In the genomic region with DNA sequence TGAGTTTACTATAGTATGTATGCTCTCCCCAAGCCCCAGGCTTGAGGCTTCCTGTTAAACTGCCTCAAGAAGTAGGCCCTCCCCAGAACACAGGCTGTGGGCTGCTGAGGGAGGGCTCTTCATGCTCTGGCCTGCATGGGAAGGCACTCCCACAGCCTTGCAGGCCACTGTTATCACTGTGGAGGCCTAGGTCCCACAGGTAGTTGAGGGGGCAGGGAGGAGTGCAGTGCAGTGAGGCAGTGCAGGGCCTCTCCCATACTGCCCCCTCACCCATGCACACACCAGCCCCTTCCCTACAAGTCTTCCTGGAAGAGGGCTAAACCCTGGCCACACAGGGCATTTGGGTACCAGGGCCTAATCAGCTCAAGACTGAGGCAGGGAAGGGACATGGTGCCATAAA, we compare ENCODE assay signal across 13 mouse cellular contexts.
DNase-seq lines count a peak whose midpoint lies in the region; ATAC-seq and TF ChIP-seq lines count a peak whose summit lies in the region.
"Had no signal": no experiment of that assay in that cellular context is flagged by ENCODE, and none has a peak within 500 bp of the region (broad histone marks: within the 10 kb centered on the region; RNA-seq: fewer than 3 reads in every experiment).

No protein-coding gene starts in this region.

- intact Hi-C loops in gastrocnemius, postnatal 14 days (cut with DNase I; ENCODE audit: low total_unique reads): no loop called here
- intact Hi-C loops in heart, adult 2 months (cut with DNase I): no loop called here

- no peak for DNase-seq in heart, adult 18-20 months
- peak; percentile 4 for DNase-seq in liver, embryonic 13.5 days
- DNase-seq in layer of hippocampus, postnatal 14 days (ENCODE audit: low spot score in 2 of 2): no peak
- DNase-seq in gastrocnemius, postnatal 14 days: no peak
- no peak for DNase-seq in heart, adult 2 months
- DNase-seq: adrenal gland, adult 2 months; cerebellum, adult 2 months; kidney, postnatal 36 days had no signal

- H3K4me2 ChIP-seq in heart, embryonic 13.5 days: no peak overlapping the region
- H3K4me2 ChIP-seq in liver, embryonic 13.5 days: no peak overlapping the region
- H3K4me2 ChIP-seq: neural tube, embryonic 13.5 days had no signal

- no peak for TF ChIP-seq CTCF in heart, adult 2 months (IDR thresholded peaks at IDR 0.05)

- H3K4me1 ChIP-seq in heart, embryonic 13.5 days: peaks cover 56% of the 10 kb centered on the region
- peaks cover 43% of the 10 kb centered on the region for H3K4me1 ChIP-seq in megakaryocyte, embryonic 14.5 days
- H3K4me1 ChIP-seq in liver, embryonic 13.5 days (replicated peaks): peaks cover 54% of the 10 kb centered on the region
- peaks cover 20% of the 10 kb centered on the region for H3K4me1 ChIP-seq in heart, adult 2 months (ENCODE audit: control insufficient read depth, insufficient read depth, low read length)

- no peaks in the 10 kb centered on the region for H3K36me3 ChIP-seq in heart, embryonic 13.5 days
- peaks cover 38% of the 10 kb centered on the region for H3K36me3 ChIP-seq in megakaryocyte, embryonic 14.5 days (replicated peaks; ENCODE audit: low read length)
- H3K36me3 ChIP-seq in liver, embryonic 13.5 days: no peaks in the 10 kb centered on the region
- peaks cover 7% of the 10 kb centered on the region for H3K36me3 ChIP-seq in heart, adult 2 months (ENCODE audit: control insufficient read depth, insufficient read depth, low read length)
- H3K36me3 ChIP-seq: neural tube, embryonic 13.5 days had no signal

- no peak overlapping the region for H3K4me3 ChIP-seq in heart, embryonic 13.5 days
- H3K4me3 ChIP-seq in megakaryocyte, embryonic 14.5 days (replicated peaks): peak overlapping the region; percentile 26
- no peak overlapping the region for H3K4me3 ChIP-seq in liver, embryonic 13.5 days (replicated peaks)
- no peak overlapping the region for H3K4me3 ChIP-seq in heart, adult 2 months
- H3K4me3 ChIP-seq: neural tube, embryonic 13.5 days had no signal

- H3K9me3 ChIP-seq in heart, embryonic 13.5 days: no peaks in the 10 kb centered on the region
- no peaks in the 10 kb centered on the region for H3K9me3 ChIP-seq in megakaryocyte, embryonic 14.5 days
- H3K9me3 ChIP-seq in liver, embryonic 13.5 days (replicated peaks): no peaks in the 10 kb centered on the region
- H3K9me3 ChIP-seq: neural tube, embryonic 13.5 days had no signal

- H3K27me3 ChIP-seq in heart, embryonic 13.5 days (replicated peaks): no peaks in the 10 kb centered on the region
- H3K27me3 ChIP-seq in megakaryocyte, embryonic 14.5 days (replicated peaks): no peaks in the 10 kb centered on the region
- no peaks in the 10 kb centered on the region for H3K27me3 ChIP-seq in liver, embryonic 13.5 days
- no peaks in the 10 kb centered on the region for H3K27me3 ChIP-seq in heart, adult 2 months (ENCODE audit: control insufficient read depth, insufficient read depth, low read length)
- H3K27me3 ChIP-seq: neural tube, embryonic 13.5 days had no signal

- ATAC-seq in heart, embryonic 13.5 days (ENCODE audit: extremely low read depth, insufficient number of reproducible peaks, low FRiP score, low TSS enrichment): no peak
- no peak for ATAC-seq in megakaryocyte, adult 5-6 weeks (ENCODE audit: poor library complexity, severe bottlenecking)
- peak; percentile 78 for ATAC-seq in liver, embryonic 13.5 days (ENCODE audit: low read depth)

- no peak overlapping the region for H3K27ac ChIP-seq in heart, embryonic 13.5 days (replicated peaks)
- H3K27ac ChIP-seq in liver, embryonic 13.5 days: peak overlapping the region; percentile 80
- no peak overlapping the region for H3K27ac ChIP-seq in heart, adult 2 months
- H3K27ac ChIP-seq: macrophage; neural tube, embryonic 13.5 days had no signal

- no peaks in the 10 kb centered on the region for H3K79me2 ChIP-seq in heart, adult 2 months (replicated peaks; ENCODE audit: control insufficient read depth, insufficient read depth, low read length)

- TF ChIP-seq POLR2A in heart, adult 2 months (IDR thresholded peaks at IDR 0.05; ENCODE audit: insufficient read depth, low read depth, low read length): no peak

- peak overlapping the region; percentile 61 for H3K9ac ChIP-seq in heart, embryonic 13.5 days
- H3K9ac ChIP-seq in liver, embryonic 13.5 days: peak overlapping the region; percentile 23; the same call in 1 of the 2 replicates
- no peak overlapping the region for H3K9ac ChIP-seq in heart, adult 2 months (ENCODE audit: low read depth, low read length)
- H3K9ac ChIP-seq: neural tube, embryonic 13.5 days had no signal

- no peak for TF ChIP-seq EP300 in heart, adult 2 months (IDR thresholded peaks at IDR 0.05; ENCODE audit: insufficient read depth, low read depth, low read length)
